Mouse (Mus musculus) 3134 (cell line): ENCODE measurements around the gene Pdgfra.

Experiments used
- DNase-seq: peaks from one replicate; pipeline ENCODE4 v3.0.0-alpha.2; 2011; ENCODE audit warnings: low spot score; ENCODE audit not compliant: insufficient read length; ENCODE audit errors: extremely low read depth

Gene Pdgfra

GRCm38 (mm10) chr5:75155281-75155680 lies 3.2 kb downstream of the Pdgfra start:
- no peak for DNase-seq

GRCm38 (mm10) chr5:75155741-75156553 lies 3.9 kb downstream of the Pdgfra start:
- peak; percentile 84 for DNase-seq

GRCm38 (mm10) chr5:75156554-75157036 lies 4.5 kb downstream of the Pdgfra start:
- no peak for DNase-seq

GRCm38 (mm10) chr5:75157038-75157437 lies 4.9 kb downstream of the Pdgfra start:
- peak; percentile 35 for DNase-seq

GRCm38 (mm10) chr5:75160530-75161170 lies 8.6 kb downstream of the Pdgfra start:
- no peak for DNase-seq

- no peak for DNase-seq
Observed at GRCm38 (mm10) chr5:75161586-75161985, 9.5 kb downstream of the Pdgfra start.

GRCm38 (mm10) chr5:75163289-75163951 lies 11.3 kb downstream of the Pdgfra start:
- no peak for DNase-seq

GRCm38 (mm10) chr5:75164688-75165087 lies 12.6 kb downstream of the Pdgfra start:
- DNase-seq, result no peak

- DNase-seq, result no peak
Observed at GRCm38 (mm10) chr5:75169837-75170236, 17.7 kb downstream of the Pdgfra start.

- DNase-seq, result no peak
Observed at GRCm38 (mm10) chr5:75171859-75172258, 19.8 kb downstream of the Pdgfra start.

GRCm38 (mm10) chr5:75179249-75179648 lies 27.2 kb downstream of the Pdgfra start:
- no peak for DNase-seq

GRCm38 (mm10) chr5:75179726-75180290 lies 27.7 kb downstream of the Pdgfra start:
- DNase-seq, result no peak

- DNase-seq, result no peak
Observed at GRCm38 (mm10) chr5:75183653-75184052, 31.6 kb downstream of the Pdgfra start.

- no peak for DNase-seq
Observed at GRCm38 (mm10) chr5:75184112-75184511, 32.0 kb downstream of the Pdgfra start.

GRCm38 (mm10) chr5:75184693-75185235 lies 32.7 kb downstream of the Pdgfra start:
- DNase-seq, result no peak

- DNase-seq, result no peak
Observed at GRCm38 (mm10) chr5:75185584-75185983, 33.5 kb downstream of the Pdgfra start.

- no peak for DNase-seq
Observed at GRCm38 (mm10) chr5:75189319-75189987, 37.4 kb downstream of the Pdgfra start.

GRCm38 (mm10) chr5:75193107-75193506 lies 41.0 kb downstream of the Pdgfra start:
- DNase-seq, result no peak

GRCm38 (mm10) chr5:75198413-75198812 lies 46.3 kb downstream of the Pdgfra start:
- no peak for DNase-seq

- no peak for DNase-seq
Observed at GRCm38 (mm10) chr5:75199698-75200365, 47.7 kb downstream of the Pdgfra start.
